Mouse (Mus musculus): ENCODE measurements around the gene Muc1. TPM values are rescaled to one million over a fixed set of nuclear protein-coding genes. Genes with fewer than 3 reads are reported as not detected.

Gene Muc1
- polyA plus RNA-seq, 1 experiment from 2014 or later, result 0.30 TPM

- no peak overlapping the region for H3K9ac ChIP-seq (ENCODE audit: low read depth, low read length)
- peaks cover 4% of the 10 kb centered on the region for H3K4me1 ChIP-seq (replicated peaks; ENCODE audit: control insufficient read depth, insufficient read depth, low read length)
- H3K4me2 ChIP-seq, result no peak overlapping the region
- no peak for ATAC-seq (replicated peaks; ENCODE audit: low FRiP score)
- 69% methylated on average over 14 of the region's 14 CpGs for WGBS
- no peaks in the 10 kb centered on the region for H3K36me3 ChIP-seq (ENCODE audit: control insufficient read depth, insufficient read depth, low read length)
- H3K27me3 ChIP-seq (replicated peaks; ENCODE audit: control insufficient read depth, insufficient read depth, low read length), result peaks cover 18% of the 10 kb centered on the region
- no peak overlapping the region for H3K4me3 ChIP-seq (ENCODE audit: low read depth, low read length)
- H3K9me3 ChIP-seq (ENCODE audit: control insufficient read depth, low read length), result no peaks in the 10 kb centered on the region
- no peak overlapping the region for H3K27ac ChIP-seq (ENCODE audit: low read depth, low read length)
- no peak for DNase-seq (ENCODE audit: low spot score)
Observed at GRCm38 (mm10) chr3:89233562-89234110, 4.8 kb downstream of the Muc1 start.

GRCm38 (mm10) chr3:89236516-89236915, 7.7 kb downstream of the Muc1 start:
- no peak overlapping the region for H3K4me3 ChIP-seq (ENCODE audit: low read depth, low read length)
- DNase-seq (ENCODE audit: low spot score) (no peak), ATAC-seq (replicated peaks; ENCODE audit: low FRiP score) (no peak)
- H3K9ac ChIP-seq (ENCODE audit: low read depth, low read length), result no peak overlapping the region
- no peaks in the 10 kb centered on the region; the same call in 1 of the 2 replicates for H3K4me1 ChIP-seq (replicated peaks; ENCODE audit: control insufficient read depth, insufficient read depth, low read length)
- WGBS, result 83% methylated on average over 10 of the region's 10 CpGs
- H3K36me3 ChIP-seq (ENCODE audit: control insufficient read depth, insufficient read depth, low read length), result no peaks in the 10 kb centered on the region
- H3K9me3 ChIP-seq (ENCODE audit: control insufficient read depth, low read length), result no peaks in the 10 kb centered on the region
- no peak overlapping the region for H3K27ac ChIP-seq (ENCODE audit: low read depth, low read length)
- no peak overlapping the region for H3K4me2 ChIP-seq
- H3K27me3 ChIP-seq (replicated peaks; ENCODE audit: control insufficient read depth, insufficient read depth, low read length), result peaks cover 8% of the 10 kb centered on the region

GRCm38 (mm10) chr3:89237682-89238081, 8.8 kb downstream of the Muc1 start:
- Histone ChIP-seq H3K4me3 (ENCODE audit: low read depth, low read length) (no peak overlapping the region), H3K36me3 (ENCODE audit: control insufficient read depth, insufficient read depth, low read length) (no peaks in the 10 kb centered on the region), H3K9ac (ENCODE audit: low read depth, low read length) (no peak overlapping the region), H3K4me2 (no peak overlapping the region), H3K27me3 (replicated peaks; ENCODE audit: control insufficient read depth, insufficient read depth, low read length) (peaks cover 4% of the 10 kb centered on the region), H3K4me1 (replicated peaks; ENCODE audit: control insufficient read depth, insufficient read depth, low read length) (no peaks in the 10 kb centered on the region; the same call in 1 of the 2 replicates), H3K9me3 (ENCODE audit: control insufficient read depth, low read length) (no peaks in the 10 kb centered on the region), H3K27ac (ENCODE audit: low read depth, low read length) (no peak overlapping the region)
- WGBS, result 87% methylated on average over 21 of the region's 21 CpGs
- no peak for ATAC-seq (replicated peaks; ENCODE audit: low FRiP score)
- DNase-seq (ENCODE audit: low spot score), result no peak

GRCm38 (mm10) chr3:89238494-89238893, 9.6 kb downstream of the Muc1 start:
- H3K4me1 ChIP-seq (replicated peaks; ENCODE audit: control insufficient read depth, insufficient read depth, low read length), result peaks cover 3% of the 10 kb centered on the region; the same call in 1 of the 2 replicates
- DNase-seq (ENCODE audit: low spot score) (no peak), ATAC-seq (replicated peaks; ENCODE audit: low FRiP score) (no peak)
- H3K9me3 ChIP-seq (ENCODE audit: control insufficient read depth, low read length), result no peaks in the 10 kb centered on the region
- no peak overlapping the region for H3K4me3 ChIP-seq (ENCODE audit: low read depth, low read length)
- H3K4me2 ChIP-seq, result no peak overlapping the region
- no peak overlapping the region for H3K27ac ChIP-seq (ENCODE audit: low read depth, low read length)
- no peaks in the 10 kb centered on the region for H3K36me3 ChIP-seq (ENCODE audit: control insufficient read depth, insufficient read depth, low read length)
- H3K9ac ChIP-seq (ENCODE audit: low read depth, low read length), result no peak overlapping the region
- H3K27me3 ChIP-seq (replicated peaks; ENCODE audit: control insufficient read depth, insufficient read depth, low read length), result peaks cover 6% of the 10 kb centered on the region
- WGBS, result 57% methylated on average over 12 of the region's 12 CpGs

GRCm38 (mm10) chr3:89242331-89242895, 13.6 kb downstream of the Muc1 start:
- Histone ChIP-seq H3K4me2 (no peak overlapping the region), H3K27me3 (replicated peaks; ENCODE audit: control insufficient read depth, insufficient read depth, low read length) (peaks cover 24% of the 10 kb centered on the region), H3K9me3 (ENCODE audit: control insufficient read depth, low read length) (no peaks in the 10 kb centered on the region), H3K27ac (ENCODE audit: low read depth, low read length) (no peak overlapping the region), H3K36me3 (ENCODE audit: control insufficient read depth, insufficient read depth, low read length) (no peaks in the 10 kb centered on the region), H3K4me1 (replicated peaks; ENCODE audit: control insufficient read depth, insufficient read depth, low read length) (peaks cover 29% of the 10 kb centered on the region), H3K4me3 (ENCODE audit: low read depth, low read length) (no peak overlapping the region), H3K9ac (ENCODE audit: low read depth, low read length) (no peak overlapping the region)
- whole genome bisulfite sequencing, result 67% methylated on average over 9 of the region's 9 CpGs
- DNase-seq (ENCODE audit: low spot score) (no peak), ATAC-seq (replicated peaks; ENCODE audit: low FRiP score) (no peak)

GRCm38 (mm10) chr3:89243609-89244008, 14.8 kb downstream of the Muc1 start:
- WGBS, result 19% methylated on average over 14 of the region's 14 CpGs
- peak overlapping the region; percentile 15; the same call in 1 of the 2 replicates for H3K4me3 ChIP-seq (ENCODE audit: low read depth, low read length)
- ATAC-seq (replicated peaks; ENCODE audit: low FRiP score), result no peak; the same call in 1 of the 2 replicates
- H3K4me1 ChIP-seq (replicated peaks; ENCODE audit: control insufficient read depth, insufficient read depth, low read length), result peaks cover 31% of the 10 kb centered on the region
- no peak overlapping the region for H3K27ac ChIP-seq (ENCODE audit: low read depth, low read length)
- H3K4me2 ChIP-seq, result peak overlapping the region; percentile 44
- 0 out of 2 replicates have a peak overlapping the region, but pooled peaks have one; percentile 20 for H3K9ac ChIP-seq (ENCODE audit: low read depth, low read length)
- DNase-seq (ENCODE audit: low spot score), result no peak
- no peaks in the 10 kb centered on the region for H3K9me3 ChIP-seq (ENCODE audit: control insufficient read depth, low read length)
- H3K36me3 ChIP-seq (ENCODE audit: control insufficient read depth, insufficient read depth, low read length), result no peaks in the 10 kb centered on the region
- peaks cover 24% of the 10 kb centered on the region for H3K27me3 ChIP-seq (replicated peaks; ENCODE audit: control insufficient read depth, insufficient read depth, low read length)

- peaks cover 31% of the 10 kb centered on the region for H3K4me1 ChIP-seq (replicated peaks; ENCODE audit: control insufficient read depth, insufficient read depth, low read length)
- H3K27ac ChIP-seq (ENCODE audit: low read depth, low read length), result no peak overlapping the region
- peak overlapping the region; percentile 84 for H3K4me2 ChIP-seq
- H3K9ac ChIP-seq (ENCODE audit: low read depth, low read length), result no peak overlapping the region
- no peaks in the 10 kb centered on the region for H3K36me3 ChIP-seq (ENCODE audit: control insufficient read depth, insufficient read depth, low read length)
- H3K27me3 ChIP-seq (replicated peaks; ENCODE audit: control insufficient read depth, insufficient read depth, low read length), result peaks cover 24% of the 10 kb centered on the region
- H3K9me3 ChIP-seq (ENCODE audit: control insufficient read depth, low read length), result no peaks in the 10 kb centered on the region
- no peak for DNase-seq (ENCODE audit: low spot score)
- H3K4me3 ChIP-seq (ENCODE audit: low read depth, low read length), result peak overlapping the region; percentile 75
- WGBS, result 18% methylated on average over 25 of the region's 25 CpGs
- ATAC-seq (replicated peaks; ENCODE audit: low FRiP score), result no peak
Observed at GRCm38 (mm10) chr3:89244158-89244981, 15.5 kb downstream of the Muc1 start.

GRCm38 (mm10) chr3:89244982-89245687, 16.3 kb downstream of the Muc1 start:
- 3% methylated on average over 23 of the region's 26 CpGs for WGBS
- no peak for ATAC-seq (replicated peaks; ENCODE audit: low FRiP score)
- no peak overlapping the region for H3K9ac ChIP-seq (ENCODE audit: low read depth, low read length)
- H3K9me3 ChIP-seq (ENCODE audit: control insufficient read depth, low read length), result no peaks in the 10 kb centered on the region
- no peak overlapping the region for H3K27ac ChIP-seq (ENCODE audit: low read depth, low read length)
- H3K36me3 ChIP-seq (ENCODE audit: control insufficient read depth, insufficient read depth, low read length), result no peaks in the 10 kb centered on the region
- peak overlapping the region; percentile 75 for H3K4me3 ChIP-seq (ENCODE audit: low read depth, low read length)
- no peak for DNase-seq (ENCODE audit: low spot score)
- peaks cover 24% of the 10 kb centered on the region for H3K27me3 ChIP-seq (replicated peaks; ENCODE audit: control insufficient read depth, insufficient read depth, low read length)
- peak overlapping the region; percentile 84 for H3K4me2 ChIP-seq
- H3K4me1 ChIP-seq (replicated peaks; ENCODE audit: control insufficient read depth, insufficient read depth, low read length), result peaks cover 31% of the 10 kb centered on the region

Data from liver, embryonic 11.5 days (tissue).